Mouse (Mus musculus): ENCODE measurements around the gene Ubp1. TPM values are rescaled to one million over a fixed set of nuclear protein-coding genes. Genes with fewer than 3 reads are reported as not detected.

Gene Ubp1
- polyA plus RNA-seq, 1 experiment from 2014 or later, result 58.5 TPM

GRCm38 (mm10) chr9:114026261-114026934 is 95.7 kb downstream of the Ubp1 start:
- peak overlapping the region; percentile 64 for H3K9ac ChIP-seq (ENCODE audit: low read depth, low read length)
- peaks cover 6% of the 10 kb centered on the region; the same call in 1 of the 2 replicates for H3K4me1 ChIP-seq (replicated peaks; ENCODE audit: control insufficient read depth, insufficient read depth, low read length)
- H3K4me2 ChIP-seq, result peak overlapping the region; percentile 98
- no peak overlapping the region for H3K27ac ChIP-seq (ENCODE audit: low read depth, low read length)
- under 1% methylated on average over 52 of the region's 52 CpGs for WGBS
- H3K36me3 ChIP-seq (ENCODE audit: control insufficient read depth, insufficient read depth, low read length), result no peaks in the 10 kb centered on the region
- peak overlapping the region; percentile 67 for H3K4me3 ChIP-seq (ENCODE audit: low read depth, low read length)
- DNase-seq (ENCODE audit: low spot score), result peak; percentile 81
- H3K9me3 ChIP-seq (ENCODE audit: control insufficient read depth, low read length), result no peaks in the 10 kb centered on the region
- peaks cover 11% of the 10 kb centered on the region for H3K27me3 ChIP-seq (replicated peaks; ENCODE audit: control insufficient read depth, insufficient read depth, low read length)
- ATAC-seq (replicated peaks; ENCODE audit: low FRiP score), result peak; percentile 90

Other genes with a start within 250 kb of the Ubp1 start
- 66.4 and 79.6 TPM in 2 replicates for gene Pdcd6ip, start 222.7 kb upstream of the Ubp1 start, polyA plus RNA-seq (2014; fragmentation: Nextera tagmentation; extraction: Ambion mirVana)
- gene Clasp2, start 189.5 kb upstream of the Ubp1 start, polyA plus RNA-seq (2014; fragmentation: Nextera tagmentation; extraction: Ambion mirVana), result 30.5 and 31.2 TPM in 2 replicates
- 1.8 and 2.0 TPM in 2 replicates for gene Fbxl2, start 115.3 kb downstream of the Ubp1 start, polyA plus RNA-seq (2014; fragmentation: Nextera tagmentation; extraction: Ambion mirVana)
- gene Susd5, start 126.2 kb downstream of the Ubp1 start, polyA plus RNA-seq (2014; fragmentation: Nextera tagmentation; extraction: Ambion mirVana), result 0.04 and 0.21 TPM in 2 replicates